Mouse (Mus musculus) olfactory bulb, adult 2 months (tissue): ENCODE results near the gene Gm38392. TPM values are rescaled to one million over a fixed set of nuclear protein-coding genes. Genes with fewer than 3 reads are reported as not detected.
"Not testable (repeated sequence)": the region's sequence is repeated elsewhere in the genome, so short reads cannot be mapped to it uniquely, and the experiment has no call there.

Experiments
- H3K27ac ChIP-seq: fragments of 200-500 bp; 2 replicates; pipeline ENCODE4 v1.5.1; 2012; ENCODE audit warnings: low read depth, low read length; ENCODE audit not compliant: insufficient read depth
- H3K4me1 ChIP-seq: fragments of 200-500 bp; 2 replicates; pipeline ENCODE4 v1.6.1; 2012; ENCODE audit warnings: low read length; ENCODE audit not compliant: control insufficient read depth, insufficient read depth
- H3K4me3 ChIP-seq: fragments of 200-500 bp; 2 replicates; pipeline ENCODE4 v1.5.1; 2012; ENCODE audit warnings: mild to moderate bottlenecking, low read depth, low read length, moderate library complexity; ENCODE audit not compliant: insufficient read depth
- CTCF ChIP-seq: fragments of 200-500 bp; IDR thresholded peaks from 2 replicates; pipeline ENCODE4 v1.5.1; 2012; ENCODE audit warnings: low read depth, mild to moderate bottlenecking, low read length, moderate library complexity; ENCODE audit not compliant: insufficient read depth
- POLR2A ChIP-seq: fragments of 200-500 bp; IDR thresholded peaks from 2 replicates; pipeline ENCODE4 v1.6.1; 2012; ENCODE audit warnings: mild to moderate bottlenecking, low read depth, low read length, moderate library complexity; ENCODE audit not compliant: insufficient read depth
- WGBS: fragments of 180-500 bp; shearing (Covaris S2); methylation state at CpG from one replicate; pipeline ENCODE4 v1.1.7; 2018; 5-methylcytosine and 5-hydroxymethylcytosine counted together
- polyA plus RNA-seq: library from polyadenylated mRNA; stranded (reverse); fragments of >200 nt; gene quantifications from 2 replicates; pipeline ENCODE4 v1.2.4, GENCODE M21; 2012; ENCODE audit warnings: low replicate concordance; ENCODE audit not compliant: missing spikeins, insufficient read depth, insufficient read length

The Gm38392 gene
- polyA plus RNA-seq, 1 experiment = not detected

GRCm38 (mm10) chr3:88280035-88280434 is 7.0 kb downstream of the Gm38392 start:
- WGBS = 91% methylated on average over 2 of the region's 2 CpGs
- no peaks in the 10 kb centered on the region for H3K4me1 ChIP-seq
- H3K4me3 ChIP-seq = no peak overlapping the region
- no peak overlapping the region for H3K27ac ChIP-seq
- TF ChIP-seq POLR2A (no peak), CTCF (no peak)

- no peak overlapping the region for H3K4me3 ChIP-seq
- no peaks in the 10 kb centered on the region for H3K4me1 ChIP-seq
- no peak overlapping the region for H3K27ac ChIP-seq
- 48% methylated on average over 7 of the region's 7 CpGs for WGBS
- no peak for TF ChIP-seq POLR2A
- no peak for TF ChIP-seq CTCF
These were observed 10.4 kb downstream of the Gm38392 start for GRCm38 (mm10) chr3:88276529-88277143.

GRCm38 (mm10) chr3:88276121-88276520 is 10.9 kb downstream of the Gm38392 start:
- no peaks in the 10 kb centered on the region for H3K4me1 ChIP-seq
- H3K4me3 ChIP-seq = no peak overlapping the region
- WGBS = 78% methylated on average over 2 of the region's 2 CpGs
- TF ChIP-seq CTCF (no peak), POLR2A (no peak)
- no peak overlapping the region for H3K27ac ChIP-seq

GRCm38 (mm10) chr3:88274002-88274401 is 13.0 kb downstream of the Gm38392 start:
- TF ChIP-seq CTCF (no peak), POLR2A (no peak)
- Histone ChIP-seq H3K4me3 (no peak overlapping the region), H3K27ac (no peak overlapping the region), H3K4me1 (no peaks in the 10 kb centered on the region)
- WGBS = 95% methylated on average over 4 of the region's 4 CpGs

- no peak overlapping the region for H3K27ac ChIP-seq
- 92% methylated on average over 3 of the region's 3 CpGs for WGBS
- no peak overlapping the region for H3K4me3 ChIP-seq
- H3K4me1 ChIP-seq = no peaks in the 10 kb centered on the region
- TF ChIP-seq POLR2A (no peak), CTCF (no peak)
These were observed 15.2 kb downstream of the Gm38392 start for GRCm38 (mm10) chr3:88271859-88272258.

GRCm38 (mm10) chr3:88271298-88271697 is 15.7 kb downstream of the Gm38392 start:
- WGBS = 94% methylated on average over 2 of the region's 2 CpGs
- H3K4me1 ChIP-seq, H3K4me3 ChIP-seq, H3K27ac ChIP-seq: not testable (repeated sequence)

GRCm38 (mm10) chr3:88268991-88269390 is 18.0 kb downstream of the Gm38392 start:
- 89% methylated on average over 5 of the region's 5 CpGs for WGBS

GRCm38 (mm10) chr3:88268014-88268413 is 19.0 kb downstream of the Gm38392 start:
- not testable (repeated sequence) for H3K27ac ChIP-seq, H3K4me3 ChIP-seq, H3K4me1 ChIP-seq
- 84% methylated on average over 6 of the region's 6 CpGs for WGBS

More at GRCm38 (mm10) chr3:88268991-88269390, 18.0 kb downstream of the Gm38392 start:
- H3K4me1 ChIP-seq = no peaks in the 10 kb centered on the region
- no peak for TF ChIP-seq CTCF
- no peak for TF ChIP-seq POLR2A
- no peak overlapping the region for H3K4me3 ChIP-seq
- no peak overlapping the region for H3K27ac ChIP-seq

GRCm38 (mm10) chr3:88262346-88262745 is 24.7 kb downstream of the Gm38392 start:
- no peak for TF ChIP-seq CTCF
- no peak for TF ChIP-seq POLR2A
- Histone ChIP-seq H3K4me1 (no peaks in the 10 kb centered on the region), H3K27ac (no peak overlapping the region), H3K4me3 (no peak overlapping the region)
- 83% methylated on average over 3 of the region's 3 CpGs for WGBS

GRCm38 (mm10) chr3:88256382-88256781 is 30.6 kb downstream of the Gm38392 start:
- Histone ChIP-seq H3K4me1 (peaks cover 7% of the 10 kb centered on the region; the same call in 1 of the 2 replicates), H3K4me3 (no peak overlapping the region), H3K27ac (no peak overlapping the region)
- no peak for TF ChIP-seq CTCF
- no peak for TF ChIP-seq POLR2A
- 92% methylated on average over 7 of the region's 7 CpGs for WGBS
